Mouse (Mus musculus): ENCODE results near the gene Podxl2. TPM values are rescaled to one million over a fixed set of nuclear protein-coding genes. Genes with fewer than 3 reads are reported as not detected.
A peak's percentile ranks its signal among the peaks of the same experiment; 100 is the strongest.

The Podxl2 gene
- polyA plus RNA-seq, 1 experiment, result 3.4 TPM

GRCm38 (mm10) chr6:88913440-88913839 lies 38.6 kb upstream of the Podxl2 start:
- Histone ChIP-seq H3K79me2 (ENCODE audit: control insufficient read depth, insufficient read depth) (no peaks in the 10 kb centered on the region), H3K4me3 (no peak overlapping the region), H3K4me2 (ENCODE audit: low read depth) (no peak overlapping the region), H3K36me3 (ENCODE audit: control insufficient read depth, insufficient read depth) (no peaks in the 10 kb centered on the region), H3ac (ENCODE audit: control insufficient read depth, insufficient read length) (no peak overlapping the region), H3K27me3 (ENCODE audit: control insufficient read depth, insufficient read depth, insufficient read length) (no peaks in the 10 kb centered on the region)
- TF ChIP-seq POLR2AphosphoS2 (IDR thresholded peaks at IDR 0.05; ENCODE audit: insufficient read length, low read depth) (no peak), REST (IDR thresholded peaks at IDR 0.05; ENCODE audit: insufficient read depth, insufficient read length) (no peak), TCF12 (IDR thresholded peaks at IDR 0.05; ENCODE audit: insufficient read depth, poor library complexity, severe bottlenecking) (no peak), MAX (IDR thresholded peaks at IDR 0.05; ENCODE audit: low read depth) (no peak), CEBPB (IDR thresholded peaks at IDR 0.05; ENCODE audit: insufficient read depth, poor library complexity, severe bottlenecking) (no peak), TCF3 (IDR thresholded peaks at IDR 0.05; ENCODE audit: insufficient read length, low read depth) (no peak), POLR2A (IDR thresholded peaks at IDR 0.05; ENCODE audit: insufficient read length, low read depth) (no peak), SRF (IDR thresholded peaks at IDR 0.05; ENCODE audit: control insufficient read depth, insufficient read length, low read depth) (no peak), USF1 (IDR thresholded peaks at IDR 0.05; ENCODE audit: low read depth) (no peak)

GRCm38 (mm10) chr6:88913022-88913421 lies 38.2 kb upstream of the Podxl2 start:
- no peak overlapping the region for H3K4me3 ChIP-seq
- H3ac ChIP-seq (ENCODE audit: control insufficient read depth, insufficient read length), result no peak overlapping the region
- no peak overlapping the region for H3K4me2 ChIP-seq (ENCODE audit: low read depth)
- H3K27me3 ChIP-seq (ENCODE audit: control insufficient read depth, insufficient read depth, insufficient read length), result no peaks in the 10 kb centered on the region
- no peaks in the 10 kb centered on the region for H3K36me3 ChIP-seq (ENCODE audit: control insufficient read depth, insufficient read depth)
- H3K79me2 ChIP-seq (ENCODE audit: control insufficient read depth, insufficient read depth), result no peaks in the 10 kb centered on the region
- TF ChIP-seq USF1 (IDR thresholded peaks at IDR 0.05; ENCODE audit: low read depth), result no peak
- TF ChIP-seq POLR2AphosphoS2 (IDR thresholded peaks at IDR 0.05; ENCODE audit: insufficient read length, low read depth), result no peak
- TF ChIP-seq CEBPB (IDR thresholded peaks at IDR 0.05; ENCODE audit: insufficient read depth, poor library complexity, severe bottlenecking), result no peak
- no peak for TF ChIP-seq E2F4 (IDR thresholded peaks at IDR 0.05; ENCODE audit: insufficient read depth)
- no peak for TF ChIP-seq REST (IDR thresholded peaks at IDR 0.05; ENCODE audit: insufficient read depth, insufficient read length)
- peak in 1 of 3 experiments; percentile 69 for TF ChIP-seq MYOG (IDR thresholded peaks at IDR 0.05; ENCODE audit: control insufficient read depth in 1 of 3, insufficient read depth in 1 of 3, insufficient read length in 2 of 3, low read depth in 2 of 3)
- peak in 1 of 3 experiments; percentile 36 for TF ChIP-seq MYOD1 (IDR thresholded peaks at IDR 0.05; ENCODE audit: control insufficient read depth in 1 of 3, insufficient read length in 2 of 3, low read depth in 2 of 3)
- peak; percentile 4 for TF ChIP-seq TCF12 (IDR thresholded peaks at IDR 0.05; ENCODE audit: insufficient read depth, poor library complexity, severe bottlenecking)

- no peaks in the 10 kb centered on the region for H3K36me3 ChIP-seq (ENCODE audit: control insufficient read depth, insufficient read depth)
- TF ChIP-seq POLR2A (IDR thresholded peaks at IDR 0.05; ENCODE audit: insufficient read length, low read depth) (no peak), USF1 (IDR thresholded peaks at IDR 0.05; ENCODE audit: low read depth) (no peak), TCF3 (IDR thresholded peaks at IDR 0.05; ENCODE audit: insufficient read length, low read depth) (no peak), SRF (IDR thresholded peaks at IDR 0.05; ENCODE audit: control insufficient read depth, insufficient read length, low read depth) (no peak), MYOG (IDR thresholded peaks at IDR 0.05; ENCODE audit: control insufficient read depth in 1 of 3, insufficient read depth in 1 of 3, insufficient read length in 2 of 3, low read depth in 2 of 3) (no peak), CEBPB (IDR thresholded peaks at IDR 0.05; ENCODE audit: insufficient read depth, poor library complexity, severe bottlenecking) (no peak), MYOD1 (IDR thresholded peaks at IDR 0.05; ENCODE audit: control insufficient read depth in 1 of 3, insufficient read length in 2 of 3, low read depth in 2 of 3) (no peak), E2F4 (IDR thresholded peaks at IDR 0.05; ENCODE audit: insufficient read depth) (no peak), MAX (IDR thresholded peaks at IDR 0.05; ENCODE audit: low read depth) (no peak), POLR2AphosphoS2 (IDR thresholded peaks at IDR 0.05; ENCODE audit: insufficient read length, low read depth) (no peak), TCF12 (IDR thresholded peaks at IDR 0.05; ENCODE audit: insufficient read depth, poor library complexity, severe bottlenecking) (no peak), REST (IDR thresholded peaks at IDR 0.05; ENCODE audit: insufficient read depth, insufficient read length) (no peak)
- no peaks in the 10 kb centered on the region for H3K79me2 ChIP-seq (ENCODE audit: control insufficient read depth, insufficient read depth)
- no peaks in the 10 kb centered on the region for H3K27me3 ChIP-seq (ENCODE audit: control insufficient read depth, insufficient read depth, insufficient read length)
- no peak overlapping the region for H3K4me3 ChIP-seq
- no peak overlapping the region for H3K4me2 ChIP-seq (ENCODE audit: low read depth)
- no peak overlapping the region for H3ac ChIP-seq (ENCODE audit: control insufficient read depth, insufficient read length)
Observed at GRCm38 (mm10) chr6:88909151-88909550, 34.3 kb upstream of the Podxl2 start.

GRCm38 (mm10) chr6:88906369-88907108 lies 31.7 kb upstream of the Podxl2 start:
- Histone ChIP-seq H3K4me2 (ENCODE audit: low read depth) (peak overlapping the region; percentile 56), H3ac (ENCODE audit: control insufficient read depth, insufficient read length) (no peak overlapping the region), H3K27me3 (ENCODE audit: control insufficient read depth, insufficient read depth, insufficient read length) (no peaks in the 10 kb centered on the region), H3K4me3 (no peak overlapping the region), H3K36me3 (ENCODE audit: control insufficient read depth, insufficient read depth) (no peaks in the 10 kb centered on the region), H3K79me2 (ENCODE audit: control insufficient read depth, insufficient read depth) (peaks cover 6% of the 10 kb centered on the region)
- TF ChIP-seq CEBPB (IDR thresholded peaks at IDR 0.05; ENCODE audit: insufficient read depth, poor library complexity, severe bottlenecking) (no peak), USF1 (IDR thresholded peaks at IDR 0.05; ENCODE audit: low read depth) (peak; percentile 71), MYOG (IDR thresholded peaks at IDR 0.05; ENCODE audit: control insufficient read depth in 1 of 3, insufficient read depth in 1 of 3, insufficient read length in 2 of 3, low read depth in 2 of 3) (no peak), TCF3 (IDR thresholded peaks at IDR 0.05; ENCODE audit: insufficient read length, low read depth) (no peak), SRF (IDR thresholded peaks at IDR 0.05; ENCODE audit: control insufficient read depth, insufficient read length, low read depth) (no peak), MYOD1 (IDR thresholded peaks at IDR 0.05; ENCODE audit: control insufficient read depth in 1 of 3, insufficient read length in 2 of 3, low read depth in 2 of 3) (no peak)

GRCm38 (mm10) chr6:88905042-88905441 lies 30.2 kb upstream of the Podxl2 start:
- no peak overlapping the region for H3ac ChIP-seq (ENCODE audit: control insufficient read depth, insufficient read length)
- H3K36me3 ChIP-seq (ENCODE audit: control insufficient read depth, insufficient read depth), result no peaks in the 10 kb centered on the region
- peaks cover 6% of the 10 kb centered on the region for H3K79me2 ChIP-seq (ENCODE audit: control insufficient read depth, insufficient read depth)
- peak overlapping the region; percentile 6 for H3K4me2 ChIP-seq (ENCODE audit: low read depth)
- no peak overlapping the region for H3K4me3 ChIP-seq
- H3K27me3 ChIP-seq (ENCODE audit: control insufficient read depth, insufficient read depth, insufficient read length), result no peaks in the 10 kb centered on the region
- no peak for TF ChIP-seq SRF (IDR thresholded peaks at IDR 0.05; ENCODE audit: control insufficient read depth, insufficient read length, low read depth)
- no peak for TF ChIP-seq MYOD1 (IDR thresholded peaks at IDR 0.05; ENCODE audit: control insufficient read depth in 1 of 3, insufficient read length in 2 of 3, low read depth in 2 of 3)
- TF ChIP-seq MYOG (IDR thresholded peaks at IDR 0.05; ENCODE audit: control insufficient read depth in 1 of 3, insufficient read depth in 1 of 3, insufficient read length in 2 of 3, low read depth in 2 of 3), result no peak
- TF ChIP-seq CEBPB (IDR thresholded peaks at IDR 0.05; ENCODE audit: insufficient read depth, poor library complexity, severe bottlenecking), result no peak
- TF ChIP-seq USF1 (IDR thresholded peaks at IDR 0.05; ENCODE audit: low read depth), result no peak
- TF ChIP-seq POLR2A (IDR thresholded peaks at IDR 0.05; ENCODE audit: insufficient read length, low read depth), result no peak
- no peak for TF ChIP-seq MAX (IDR thresholded peaks at IDR 0.05; ENCODE audit: low read depth)
- TF ChIP-seq POLR2AphosphoS2 (IDR thresholded peaks at IDR 0.05; ENCODE audit: insufficient read length, low read depth), result no peak
- no peak for TF ChIP-seq REST (IDR thresholded peaks at IDR 0.05; ENCODE audit: insufficient read depth, insufficient read length)
- no peak for TF ChIP-seq TCF3 (IDR thresholded peaks at IDR 0.05; ENCODE audit: insufficient read length, low read depth)
- TF ChIP-seq E2F4 (IDR thresholded peaks at IDR 0.05; ENCODE audit: insufficient read depth), result no peak
- no peak for TF ChIP-seq TCF12 (IDR thresholded peaks at IDR 0.05; ENCODE audit: insufficient read depth, poor library complexity, severe bottlenecking)
